Mouse (Mus musculus) kidney, embryonic 16.5 days (tissue): ENCODE results near the gene 4930404N11Rik. TPM values are rescaled to one million over a fixed set of nuclear protein-coding genes. Genes with fewer than 3 reads are reported as not detected.

Experiments
- ATAC-seq: fragments of 200-750 bp; cut with Nextera tagmentation; 2 replicates; pipeline ENCODE4 v1.8.0; 2017; ENCODE audit warnings: moderate TSS enrichment; ENCODE audit not compliant: low FRiP score, low TSS enrichment
- H3K27ac ChIP-seq: fragments of 300-500 bp; sonication (generic); 2 replicates; pipeline ENCODE4 v1.5.1; 2014; ENCODE audit warnings: low read length
- H3K27me3 ChIP-seq: fragments of 300-500 bp; sonication (generic); 2 replicates; pipeline ENCODE4 v1.6.1; 2014; ENCODE audit warnings: low read length, control low read depth, mixed read lengths; ENCODE audit not compliant: insufficient read depth
- H3K36me3 ChIP-seq: fragments of 300-500 bp; sonication (generic); 2 replicates; pipeline ENCODE4 v1.6.1; 2014; ENCODE audit warnings: low read length, control low read depth, mixed read lengths; ENCODE audit not compliant: insufficient read depth
- H3K4me1 ChIP-seq: fragments of 300-500 bp; sonication (generic); 2 replicates; pipeline ENCODE4 v1.6.1; 2014; ENCODE audit warnings: low read length, control low read depth, mixed read lengths; ENCODE audit not compliant: insufficient read depth
- H3K4me2 ChIP-seq: fragments of 300-500 bp; sonication (generic); replicated peaks from 2 replicates; pipeline ENCODE4 v1.6.1; 2014; ENCODE audit warnings: low read depth, low read length
- H3K4me3 ChIP-seq: fragments of 300-500 bp; sonication (generic); 2 replicates; pipeline ENCODE4 v1.5.1; 2014; ENCODE audit warnings: mild to moderate bottlenecking, low read length
- H3K9ac ChIP-seq: fragments of 300-500 bp; sonication (generic); replicated peaks from 2 replicates; pipeline ENCODE4 v1.6.1; 2014; ENCODE audit warnings: low read length
- H3K9me3 ChIP-seq: fragments of 300-500 bp; sonication (generic); 2 replicates; pipeline ENCODE4 v1.6.1; 2016; ENCODE audit warnings: low read length, control low read depth
- WGBS: fragments of 180-500 bp; shearing (Covaris S2); extraction: QIAGEN DNeasy Blood & Tissue Kit; methylation state at CpG from one replicate; pipeline ENCODE4 v1.1.7; 2014; 5-methylcytosine and 5-hydroxymethylcytosine counted together
- polyA plus RNA-seq: library from polyadenylated mRNA; unstranded; fragments of >200 nt; fragmentation: Nextera tagmentation; extraction: Ambion mirVana; gene quantifications from 2 replicates; pipeline ENCODE4 v1.2.1, GENCODE M21; 2015

Gene 4930404N11Rik
- polyA plus RNA-seq, 1 experiment from 2014 or later: 1.2 TPM

- H3K4me2 ChIP-seq: no peak overlapping the region
- ATAC-seq: peak; percentile 46; the same call in 1 of the 2 replicates
- 41% methylated on average over 19 of the region's 19 CpGs for WGBS
- peak overlapping the region; percentile 29; the same call in 1 of the 2 replicates for H3K9ac ChIP-seq
- H3K27ac ChIP-seq: peak overlapping the region; percentile 82
- no peak overlapping the region for H3K4me3 ChIP-seq
- no peaks in the 10 kb centered on the region for H3K9me3 ChIP-seq
- no peaks in the 10 kb centered on the region for H3K36me3 ChIP-seq
- peaks cover 27% of the 10 kb centered on the region for H3K4me1 ChIP-seq
- H3K27me3 ChIP-seq: 0 out of 2 replicates have a peak, but pooled peaks cover 4% of the 10 kb centered on the region
These were observed 29.9 kb downstream of the 4930404N11Rik start for GRCm38 (mm10) chr10:81335393-81336340.

- Histone ChIP-seq H3K4me2 (no peak overlapping the region), H3K9me3 (no peaks in the 10 kb centered on the region), H3K9ac (peak overlapping the region; percentile 34), H3K4me1 (peaks cover 37% of the 10 kb centered on the region), H3K4me3 (no peak overlapping the region), H3K27me3 (0 out of 2 replicates have a peak, but pooled peaks cover 4% of the 10 kb centered on the region), H3K36me3 (no peaks in the 10 kb centered on the region), H3K27ac (peak overlapping the region; percentile 71; the same call in 1 of the 2 replicates)
- ATAC-seq: no peak
- 39% methylated on average over 11 of the region's 11 CpGs for WGBS
These were observed 31.3 kb downstream of the 4930404N11Rik start for GRCm38 (mm10) chr10:81334324-81334723.

GRCm38 (mm10) chr10:81332277-81332676 lies 33.3 kb downstream of the 4930404N11Rik start:
- peaks cover under 1% of the 10 kb centered on the region; the same call in 1 of the 2 replicates for H3K36me3 ChIP-seq
- no peak for ATAC-seq
- H3K4me3 ChIP-seq: peak overlapping the region; percentile 15
- H3K27me3 ChIP-seq: 0 out of 2 replicates have a peak, but pooled peaks cover 4% of the 10 kb centered on the region
- H3K4me1 ChIP-seq: peaks cover 50% of the 10 kb centered on the region
- 29% methylated on average over 29 of the region's 29 CpGs for WGBS
- no peak overlapping the region for H3K27ac ChIP-seq
- no peaks in the 10 kb centered on the region for H3K9me3 ChIP-seq
- peak overlapping the region; percentile 27 for H3K9ac ChIP-seq
- peak overlapping the region; percentile 39 for H3K4me2 ChIP-seq

GRCm38 (mm10) chr10:81330007-81330406 lies 35.6 kb downstream of the 4930404N11Rik start:
- Histone ChIP-seq H3K9me3 (no peaks in the 10 kb centered on the region), H3K36me3 (peaks cover 23% of the 10 kb centered on the region), H3K27ac (peak overlapping the region; percentile 89), H3K4me3 (peak overlapping the region; percentile 26; the same call in 1 of the 2 replicates), H3K4me2 (peak overlapping the region; percentile 34), H3K4me1 (peaks cover 39% of the 10 kb centered on the region), H3K27me3 (0 out of 2 replicates have a peak, but pooled peaks cover 4% of the 10 kb centered on the region), H3K9ac (peak overlapping the region; percentile 14)
- ATAC-seq: no peak
- 58% methylated on average over 4 of the region's 4 CpGs for WGBS

GRCm38 (mm10) chr10:81329194-81329975 lies 36.2 kb downstream of the 4930404N11Rik start:
- peak; percentile 69 for ATAC-seq
- Histone ChIP-seq H3K9ac (peak overlapping the region; percentile 31), H3K9me3 (no peaks in the 10 kb centered on the region), H3K4me1 (peaks cover 33% of the 10 kb centered on the region), H3K4me3 (peak overlapping the region; percentile 26), H3K27me3 (0 out of 2 replicates have a peak, but pooled peaks cover 4% of the 10 kb centered on the region), H3K27ac (peak overlapping the region; percentile 89), H3K4me2 (peak overlapping the region; percentile 34), H3K36me3 (peaks cover 29% of the 10 kb centered on the region)
- WGBS: 50% methylated on average over 10 of the region's 10 CpGs

- ATAC-seq: peak; percentile 39
- WGBS: 12% methylated on average over 10 of the region's 10 CpGs
- peak within 1 kb of the TSS; percentile 26 for H3K4me3 ChIP-seq
These were observed 37.2 kb downstream of the 4930404N11Rik start, which contains the start of gene Tbxa2r for GRCm38 (mm10) chr10:81328386-81328785. Gene Tbxa2r, plus strand, starts transcription at chr10:81328731.

GRCm38 (mm10) chr10:81327959-81328358 lies 37.7 kb downstream of the 4930404N11Rik start:
- H3K27ac ChIP-seq: peak overlapping the region; percentile 89
- no peak overlapping the region for H3K4me3 ChIP-seq
- H3K9ac ChIP-seq: 0 out of 2 replicates have a peak overlapping the region, but pooled peaks have one; percentile 3
- WGBS: 12% methylated on average over 2 of the region's 2 CpGs
- no peaks in the 10 kb centered on the region for H3K9me3 ChIP-seq
- H3K36me3 ChIP-seq: peaks cover 43% of the 10 kb centered on the region
- H3K4me1 ChIP-seq: peaks cover 29% of the 10 kb centered on the region
- no peak for ATAC-seq
- H3K4me2 ChIP-seq: peak overlapping the region; percentile 34; the same call in 1 of the 2 replicates
- 0 out of 2 replicates have a peak, but pooled peaks cover 3% of the 10 kb centered on the region for H3K27me3 ChIP-seq

More at GRCm38 (mm10) chr10:81328386-81328785, 37.2 kb downstream of the 4930404N11Rik start, which contains the start of gene Tbxa2r:
- H3K9ac ChIP-seq: peak within 1 kb of the TSS; percentile 31
- H3K27me3 ChIP-seq: 0 out of 2 replicates have a peak, but pooled peaks cover 4% of the 10 kb centered on the region
- H3K9me3 ChIP-seq: no peaks in the 10 kb centered on the region
- H3K4me1 ChIP-seq: peaks cover 29% of the 10 kb centered on the region
- peaks cover 39% of the 10 kb centered on the region for H3K36me3 ChIP-seq
- peak within 1 kb of the TSS; percentile 34 for H3K4me2 ChIP-seq
- H3K27ac ChIP-seq: peak within 1 kb of the TSS; percentile 89

GRCm38 (mm10) chr10:81326858-81327257 lies 38.8 kb downstream of the 4930404N11Rik start:
- H3K9ac ChIP-seq: no peak overlapping the region
- H3K4me2 ChIP-seq: no peak overlapping the region
- peak overlapping the region; percentile 76 for H3K27ac ChIP-seq
- peak; percentile 17; the same call in 1 of the 2 replicates for ATAC-seq
- H3K9me3 ChIP-seq: no peaks in the 10 kb centered on the region
- WGBS: 76% methylated on average over 6 of the region's 6 CpGs
- no peaks in the 10 kb centered on the region for H3K27me3 ChIP-seq
- H3K4me3 ChIP-seq: no peak overlapping the region
- peaks cover 33% of the 10 kb centered on the region for H3K4me1 ChIP-seq
- peaks cover 51% of the 10 kb centered on the region for H3K36me3 ChIP-seq

GRCm38 (mm10) chr10:81325781-81326180 lies 39.8 kb downstream of the 4930404N11Rik start:
- H3K27ac ChIP-seq: peak overlapping the region; percentile 76; the same call in 1 of the 2 replicates
- no peak overlapping the region for H3K4me2 ChIP-seq
- H3K9ac ChIP-seq: no peak overlapping the region
- no peaks in the 10 kb centered on the region for H3K9me3 ChIP-seq
- no peak overlapping the region for H3K4me3 ChIP-seq
- 89% methylated on average over 18 of the region's 18 CpGs for WGBS
- H3K27me3 ChIP-seq: no peaks in the 10 kb centered on the region
- peaks cover 37% of the 10 kb centered on the region for H3K4me1 ChIP-seq
- ATAC-seq: no peak
- H3K36me3 ChIP-seq: peaks cover 51% of the 10 kb centered on the region
